Mouse (Mus musculus): ENCODE results near the gene Tnr. TPM values are rescaled to one million over a fixed set of nuclear protein-coding genes. Genes with fewer than 3 reads are reported as not detected.

Tnr gene
- polyA plus RNA-seq, 1 experiment from 2014 or later, result 0.47 TPM

DNA sequence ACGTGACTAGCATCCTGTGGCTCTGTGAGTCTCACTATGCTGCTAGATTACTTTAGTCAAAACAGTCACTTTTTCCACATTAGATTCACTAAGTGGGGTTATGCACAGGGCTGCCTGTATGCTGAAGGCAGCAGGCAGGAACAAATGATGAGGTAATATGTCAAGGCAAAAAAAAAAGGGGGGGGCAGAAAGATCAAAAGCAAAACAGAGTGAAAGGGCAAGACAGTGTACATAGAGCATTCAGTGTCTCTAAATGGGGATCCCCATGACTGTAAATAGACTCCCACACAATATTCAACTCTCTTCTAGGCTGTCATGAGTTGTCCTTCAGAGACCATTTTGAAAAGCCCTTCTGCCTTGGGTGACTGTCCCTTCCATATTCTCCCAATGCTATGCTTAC, 150.7 kb downstream of the Tnr start:
- no peak for ATAC-seq
- no peak for TF ChIP-seq CTCF (IDR thresholded peaks at IDR 0.05; ENCODE audit: low read depth)

DNA sequence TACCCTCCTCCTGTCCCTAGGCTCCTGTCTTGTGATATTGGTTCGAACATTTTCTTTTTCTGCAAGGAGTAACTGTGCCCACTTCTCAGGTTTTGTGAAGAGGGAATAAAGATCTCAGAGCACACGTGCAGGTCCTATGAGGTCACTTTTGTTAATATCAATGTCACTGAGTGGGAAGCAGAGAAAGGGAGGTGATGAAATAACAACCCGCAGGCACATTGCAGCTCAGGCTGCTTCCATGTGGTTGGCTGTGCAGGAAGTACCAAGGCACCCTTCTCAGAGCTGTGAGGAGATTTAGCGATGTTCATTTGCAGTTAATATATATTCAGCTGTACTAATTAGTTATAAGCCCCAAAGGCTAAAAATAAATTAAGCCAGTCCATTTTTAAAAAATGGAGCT, 151.9 kb downstream of the Tnr start:
- no peaks in the 10 kb centered on the region for H3K36me3 ChIP-seq (ENCODE audit: control insufficient read depth, insufficient read depth)
- no peak for ATAC-seq
- no peaks in the 10 kb centered on the region for H3K9me3 ChIP-seq (ENCODE audit: control insufficient read depth)
- no peak overlapping the region for H3K27ac ChIP-seq (ENCODE audit: low read depth, low read length)
- H3K27me3 ChIP-seq (replicated peaks; ENCODE audit: control insufficient read depth, insufficient read depth, low read length), result no peaks in the 10 kb centered on the region
- no peak overlapping the region for H3K4me3 ChIP-seq (ENCODE audit: low read depth, low read length)
- no peak overlapping the region for H3K4me2 ChIP-seq (replicated peaks; ENCODE audit: low read depth)
- TF ChIP-seq CTCF (IDR thresholded peaks at IDR 0.05; ENCODE audit: low read depth), result no peak
- H3K4me1 ChIP-seq (replicated peaks; ENCODE audit: control insufficient read depth, insufficient read depth, low read length), result no peaks in the 10 kb centered on the region
- no peak overlapping the region for H3K9ac ChIP-seq (ENCODE audit: low read depth, low read length)
- 71% methylated on average over 4 of the region's 4 CpGs for WGBS

More for the DNA sequence above, 150.7 kb downstream of the Tnr start:
- Histone ChIP-seq H3K4me1 (replicated peaks; ENCODE audit: control insufficient read depth, insufficient read depth, low read length) (no peaks in the 10 kb centered on the region), H3K9me3 (ENCODE audit: control insufficient read depth) (no peaks in the 10 kb centered on the region), H3K27me3 (replicated peaks; ENCODE audit: control insufficient read depth, insufficient read depth, low read length) (no peaks in the 10 kb centered on the region), H3K4me2 (replicated peaks; ENCODE audit: low read depth) (no peak overlapping the region), H3K27ac (ENCODE audit: low read depth, low read length) (no peak overlapping the region), H3K36me3 (ENCODE audit: control insufficient read depth, insufficient read depth) (no peaks in the 10 kb centered on the region), H3K4me3 (ENCODE audit: low read depth, low read length) (no peak overlapping the region), H3K9ac (ENCODE audit: low read depth, low read length) (no peak overlapping the region)
- 63% methylated on average over 1 of the region's 1 CpGs for WGBS

DNA sequence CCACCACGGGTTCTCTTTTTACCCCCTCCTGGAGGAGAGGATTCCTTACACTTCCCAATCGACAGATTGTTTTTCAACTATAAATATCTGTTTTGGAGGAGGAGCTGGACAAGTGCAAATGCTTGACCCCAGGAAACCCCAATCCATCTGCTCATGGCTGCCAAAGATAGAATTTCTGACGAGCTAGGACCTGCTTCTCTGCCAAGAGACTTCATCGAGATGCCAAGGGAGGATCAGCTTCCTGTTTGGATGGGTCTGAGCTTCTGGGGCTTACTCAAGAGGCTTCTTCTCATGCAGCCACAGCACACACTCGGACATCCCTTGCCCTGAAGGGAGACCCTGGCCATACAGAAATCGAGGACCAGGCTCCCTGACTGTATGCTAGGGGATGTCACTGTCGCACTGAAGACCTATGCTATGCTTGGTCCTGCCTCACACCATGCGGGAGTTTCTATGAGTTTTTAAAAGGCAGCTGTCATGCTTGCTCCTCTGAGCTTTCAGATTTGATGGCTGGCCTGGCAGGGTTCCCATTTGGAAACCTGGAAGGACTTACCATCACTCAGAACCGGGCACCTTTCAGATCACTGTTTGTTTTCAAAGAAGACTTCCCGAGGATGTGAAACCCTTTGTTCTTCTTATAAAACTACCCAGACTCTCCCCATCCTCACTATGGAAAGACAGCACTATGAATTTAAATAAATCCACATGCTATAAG, 154.8 kb downstream of the Tnr start:
- no peak overlapping the region for H3K27ac ChIP-seq (ENCODE audit: low read depth, low read length)
- ATAC-seq, result no peak
- WGBS, result 64% methylated on average over 10 of the region's 10 CpGs
- no peak overlapping the region for H3K4me3 ChIP-seq (ENCODE audit: low read depth, low read length)
- H3K36me3 ChIP-seq (ENCODE audit: control insufficient read depth, insufficient read depth), result no peaks in the 10 kb centered on the region
- H3K9me3 ChIP-seq (ENCODE audit: control insufficient read depth), result no peaks in the 10 kb centered on the region
- no peak overlapping the region for H3K4me2 ChIP-seq (replicated peaks; ENCODE audit: low read depth)
- no peak overlapping the region for H3K9ac ChIP-seq (ENCODE audit: low read depth, low read length)
- no peaks in the 10 kb centered on the region for H3K4me1 ChIP-seq (replicated peaks; ENCODE audit: control insufficient read depth, insufficient read depth, low read length)
- TF ChIP-seq CTCF (IDR thresholded peaks at IDR 0.05; ENCODE audit: low read depth), result no peak
- no peaks in the 10 kb centered on the region for H3K27me3 ChIP-seq (replicated peaks; ENCODE audit: control insufficient read depth, insufficient read depth, low read length)

DNA sequence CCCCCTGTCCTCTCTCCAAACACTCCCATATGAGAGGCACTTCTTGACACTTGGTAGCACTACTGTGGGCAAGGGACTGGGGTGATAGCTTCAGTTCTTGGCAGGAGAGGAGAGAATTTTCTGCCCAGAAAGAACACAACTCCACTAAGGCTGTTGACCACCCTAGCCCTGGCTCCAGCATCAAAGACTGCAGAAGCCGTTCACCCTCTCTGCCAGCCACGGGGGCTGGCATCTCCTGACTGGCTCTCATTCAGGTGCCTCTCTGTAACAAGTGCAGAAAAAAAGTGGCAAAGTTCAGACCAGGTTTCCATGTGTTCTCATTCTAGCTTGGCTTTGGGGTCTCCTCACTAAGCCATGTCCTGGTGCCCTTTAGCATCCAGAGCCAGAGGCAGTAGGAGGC, 157.7 kb downstream of the Tnr start:
- 83% methylated on average over 2 of the region's 2 CpGs for WGBS
- TF ChIP-seq CTCF (IDR thresholded peaks at IDR 0.05; ENCODE audit: low read depth), result no peak

DNA sequence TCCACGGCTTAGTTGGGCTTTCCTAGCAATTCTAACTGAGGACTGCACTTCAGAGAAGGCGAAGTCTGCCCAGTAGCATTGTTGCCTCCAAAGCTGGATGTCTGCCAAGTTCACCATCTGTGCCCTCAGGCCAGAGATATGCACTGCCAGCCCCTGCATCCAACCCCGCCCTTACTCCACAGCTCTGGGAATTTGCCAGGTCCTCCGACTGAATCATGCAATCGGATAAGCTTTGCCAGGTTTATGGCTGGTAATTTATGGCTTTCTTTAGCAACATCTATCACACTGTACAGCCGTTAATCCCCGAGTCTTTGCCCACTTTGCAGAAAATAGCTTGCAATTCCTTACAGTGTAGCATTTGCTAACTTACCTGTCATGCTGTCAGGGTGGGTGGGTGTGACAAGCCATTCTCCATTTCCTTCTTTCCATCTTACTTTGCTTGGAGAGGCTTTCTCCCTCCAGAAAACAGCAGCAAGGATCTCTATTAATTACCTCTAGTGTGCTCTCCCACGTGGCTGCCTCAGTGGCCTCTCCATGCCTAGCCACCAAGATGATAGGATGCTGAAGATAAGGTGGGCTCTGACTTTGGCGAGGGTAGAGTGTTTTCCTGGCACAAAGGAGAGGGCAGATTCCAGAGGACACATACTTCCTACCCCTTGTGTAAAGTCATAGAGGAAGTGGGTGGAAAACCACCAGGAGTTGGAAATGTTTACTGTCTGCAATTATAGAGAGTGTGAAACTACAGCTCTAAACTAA, 163.1 kb downstream of the Tnr start:
- H3K9ac ChIP-seq (ENCODE audit: low read depth, low read length), result no peak overlapping the region
- H3K27me3 ChIP-seq (replicated peaks; ENCODE audit: control insufficient read depth, insufficient read depth, low read length), result no peaks in the 10 kb centered on the region
- H3K9me3 ChIP-seq (ENCODE audit: control insufficient read depth), result no peaks in the 10 kb centered on the region
- peaks cover 3% of the 10 kb centered on the region; the same call in 1 of the 2 replicates for H3K4me1 ChIP-seq (replicated peaks; ENCODE audit: control insufficient read depth, insufficient read depth, low read length)
- 8% methylated on average over 9 of the region's 9 CpGs for WGBS
- H3K4me2 ChIP-seq (replicated peaks; ENCODE audit: low read depth), result 0 out of 2 replicates have a peak overlapping the region, but pooled peaks have one; percentile 21
- H3K27ac ChIP-seq (ENCODE audit: low read depth, low read length), result no peak overlapping the region
- ATAC-seq, result peak; percentile 95
- no peak overlapping the region for H3K4me3 ChIP-seq (ENCODE audit: low read depth, low read length)
- no peaks in the 10 kb centered on the region for H3K36me3 ChIP-seq (ENCODE audit: control insufficient read depth, insufficient read depth)
- TF ChIP-seq CTCF (IDR thresholded peaks at IDR 0.05; ENCODE audit: low read depth), result no peak

More for the DNA sequence above, 157.7 kb downstream of the Tnr start:
- Histone ChIP-seq H3K27ac (ENCODE audit: low read depth, low read length) (no peak overlapping the region), H3K9ac (ENCODE audit: low read depth, low read length) (no peak overlapping the region), H3K4me3 (ENCODE audit: low read depth, low read length) (no peak overlapping the region), H3K36me3 (ENCODE audit: control insufficient read depth, insufficient read depth) (no peaks in the 10 kb centered on the region), H3K27me3 (replicated peaks; ENCODE audit: control insufficient read depth, insufficient read depth, low read length) (no peaks in the 10 kb centered on the region), H3K9me3 (ENCODE audit: control insufficient read depth) (no peaks in the 10 kb centered on the region), H3K4me2 (replicated peaks; ENCODE audit: low read depth) (no peak overlapping the region), H3K4me1 (replicated peaks; ENCODE audit: control insufficient read depth, insufficient read depth, low read length) (no peaks in the 10 kb centered on the region)
- ATAC-seq, result no peak

DNA sequence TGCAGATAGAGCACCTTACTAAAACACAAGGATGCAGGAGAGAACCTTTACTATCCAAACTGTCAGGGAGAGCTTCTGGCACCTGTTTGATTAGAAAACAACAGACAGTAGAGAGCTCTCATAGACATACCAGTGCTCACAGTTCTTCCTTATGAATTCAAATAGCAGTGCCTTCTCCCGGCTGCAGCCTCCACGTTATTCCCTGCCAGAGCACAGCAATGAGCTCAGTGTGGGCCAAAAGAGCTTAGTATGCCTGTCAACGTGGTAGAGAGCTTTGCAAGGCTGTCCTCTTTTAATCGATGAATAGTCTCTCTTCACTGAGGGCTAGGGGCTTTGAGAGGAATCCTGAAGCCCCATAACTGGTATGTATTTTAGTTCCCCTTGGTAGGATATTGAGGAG, 173.1 kb downstream of the Tnr start:
- H3K27me3 ChIP-seq (replicated peaks; ENCODE audit: control insufficient read depth, insufficient read depth, low read length), result no peaks in the 10 kb centered on the region
- no peaks in the 10 kb centered on the region for H3K4me1 ChIP-seq (replicated peaks; ENCODE audit: control insufficient read depth, insufficient read depth, low read length)
- no peak overlapping the region for H3K27ac ChIP-seq (ENCODE audit: low read depth, low read length)
- no peak for ATAC-seq
- no peak for TF ChIP-seq CTCF (IDR thresholded peaks at IDR 0.05; ENCODE audit: low read depth)
- H3K4me2 ChIP-seq (replicated peaks; ENCODE audit: low read depth), result no peak overlapping the region
- no peak overlapping the region for H3K9ac ChIP-seq (ENCODE audit: low read depth, low read length)
- no peak overlapping the region for H3K4me3 ChIP-seq (ENCODE audit: low read depth, low read length)
- H3K9me3 ChIP-seq (ENCODE audit: control insufficient read depth), result no peaks in the 10 kb centered on the region
- 57% methylated on average over 4 of the region's 4 CpGs for WGBS
- no peaks in the 10 kb centered on the region for H3K36me3 ChIP-seq (ENCODE audit: control insufficient read depth, insufficient read depth)

All from intestine, postnatal 0 days (tissue).